Mouse (Mus musculus): ENCODE measurements around the gene Cpa1.

Gene Cpa1

DNA sequence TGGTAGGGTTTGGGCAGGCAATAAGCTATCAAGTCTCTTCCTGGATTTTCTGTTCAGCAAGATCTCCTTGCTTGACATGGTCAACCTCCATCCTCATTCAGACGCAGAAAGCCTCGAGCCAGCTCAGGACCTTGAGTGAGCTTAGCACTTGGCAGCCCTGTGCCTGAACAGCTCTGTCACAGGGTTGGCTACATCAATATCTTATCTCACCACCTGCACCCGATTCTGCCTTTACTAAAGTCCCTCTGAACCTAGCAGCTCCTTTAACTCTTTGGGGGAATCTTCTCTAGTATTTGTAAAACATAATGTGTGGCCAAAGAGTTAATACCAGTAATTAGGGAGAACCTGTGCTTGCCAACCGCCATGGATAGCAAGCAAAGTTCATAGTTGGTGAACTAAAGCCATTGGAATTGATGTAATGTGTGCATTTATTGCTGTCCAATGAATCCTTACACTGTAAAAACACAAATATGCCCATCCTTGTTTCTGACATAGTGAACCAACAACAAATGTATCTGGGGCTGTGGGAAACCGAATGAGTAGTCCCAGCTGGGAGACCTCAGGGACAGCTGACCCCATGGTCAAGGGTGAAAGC is at the start of gene Cpa1:
Gene Cpa1 (plus strand): TSS at position 545 of the 595 bp plus-strand sequence.
- no peak for DNase-seq (ENCODE audit: low read depth, low spot score)

DNA sequence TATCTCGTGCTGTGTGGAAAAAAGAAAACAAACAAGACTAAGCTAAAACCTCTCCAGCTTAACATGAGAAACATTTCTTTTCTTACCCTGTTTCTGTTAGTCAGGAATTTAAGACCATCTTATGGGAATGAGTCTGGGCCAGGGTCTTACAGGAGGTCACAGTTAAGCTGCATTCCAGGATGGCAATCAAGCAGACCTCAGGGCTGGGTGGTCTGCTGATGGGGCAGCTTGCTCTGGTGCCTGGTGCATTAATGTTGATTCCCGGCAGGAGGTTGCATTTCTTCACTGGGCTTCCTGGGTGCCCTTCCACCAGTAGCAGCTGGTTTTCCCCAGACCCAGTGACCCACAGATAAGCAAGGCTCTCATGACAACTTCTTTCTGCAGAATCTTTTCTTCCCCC is 49.2 kb upstream of the Cpa1 start:
- peak; percentile 42 for DNase-seq (ENCODE audit: low read depth, low spot score)

DNA sequence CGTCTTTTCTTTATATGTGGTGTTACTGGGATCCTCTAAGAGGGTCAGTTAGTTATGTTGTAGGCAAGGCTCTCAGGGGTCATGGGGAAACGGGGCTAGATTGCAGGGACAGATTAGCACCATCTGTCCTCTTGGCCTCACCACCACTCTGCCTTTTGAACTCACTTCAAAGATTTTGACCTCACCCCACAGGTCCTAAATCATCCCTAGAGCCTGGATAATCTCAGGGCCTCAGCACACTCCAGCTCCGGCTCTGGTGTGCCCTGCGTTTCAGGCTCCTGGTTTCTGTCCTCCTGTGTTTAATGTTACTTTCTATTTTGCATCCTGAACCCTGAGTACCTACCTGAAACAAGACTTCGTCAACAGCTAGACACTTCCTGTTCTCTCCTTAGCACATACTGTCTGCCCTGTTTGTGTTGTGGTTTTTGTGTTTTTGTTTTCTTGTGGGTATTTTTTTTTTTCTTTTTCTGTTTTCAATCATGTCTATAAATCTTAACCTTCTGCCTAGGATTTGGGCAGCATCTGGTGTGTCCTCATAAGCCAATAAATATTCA is 47.1 kb upstream of the Cpa1 start:
- DNase-seq (ENCODE audit: low read depth, low spot score): peak; percentile 43

DNA sequence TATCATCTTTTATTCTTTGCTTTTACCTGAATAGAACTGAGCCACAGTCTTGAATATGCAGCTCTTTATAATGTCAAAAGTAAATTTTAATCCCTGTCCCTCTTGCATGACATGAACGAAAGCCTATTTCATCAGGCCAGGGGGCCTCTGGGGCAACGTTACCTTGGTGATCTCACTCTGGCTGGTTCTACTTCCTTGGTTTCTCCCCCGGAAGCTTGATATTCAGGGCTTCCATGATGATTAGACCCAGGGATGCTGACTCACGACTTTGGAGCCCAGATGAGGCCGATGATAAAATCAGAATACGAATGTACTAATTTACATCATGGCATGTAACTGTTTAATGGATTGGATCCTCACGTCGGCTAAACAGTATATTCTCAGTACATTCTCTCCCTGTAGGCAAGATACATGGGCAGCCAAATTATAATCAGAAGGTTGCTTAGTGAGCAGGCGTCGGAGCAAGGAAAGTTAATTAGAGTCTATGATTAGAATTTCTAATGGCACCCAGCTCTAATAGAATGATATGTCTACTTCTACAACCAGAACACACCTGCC is 46.5 kb upstream of the Cpa1 start:
- no peak for DNase-seq (ENCODE audit: low read depth, low spot score)

DNA sequence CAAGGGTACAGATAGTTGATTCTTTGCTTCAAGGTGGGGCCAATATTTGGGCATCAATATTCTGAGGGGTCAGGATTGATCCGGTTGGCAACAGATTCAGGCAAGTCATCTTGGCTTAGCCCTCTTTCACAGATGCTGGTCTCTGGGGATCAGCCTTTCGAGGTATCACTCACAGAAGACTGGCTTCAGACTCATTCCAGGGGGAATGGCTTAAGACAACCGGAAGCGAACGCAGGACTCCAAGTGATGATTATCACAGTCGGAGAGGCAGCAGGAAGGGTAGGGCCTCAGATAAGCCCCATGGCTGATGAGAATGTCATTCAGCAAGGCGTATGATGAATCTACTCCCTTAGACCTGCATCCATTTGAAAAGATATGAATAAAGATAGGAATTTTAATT is 44.7 kb upstream of the Cpa1 start:
- no peak for DNase-seq (ENCODE audit: low read depth, low spot score)

DNA sequence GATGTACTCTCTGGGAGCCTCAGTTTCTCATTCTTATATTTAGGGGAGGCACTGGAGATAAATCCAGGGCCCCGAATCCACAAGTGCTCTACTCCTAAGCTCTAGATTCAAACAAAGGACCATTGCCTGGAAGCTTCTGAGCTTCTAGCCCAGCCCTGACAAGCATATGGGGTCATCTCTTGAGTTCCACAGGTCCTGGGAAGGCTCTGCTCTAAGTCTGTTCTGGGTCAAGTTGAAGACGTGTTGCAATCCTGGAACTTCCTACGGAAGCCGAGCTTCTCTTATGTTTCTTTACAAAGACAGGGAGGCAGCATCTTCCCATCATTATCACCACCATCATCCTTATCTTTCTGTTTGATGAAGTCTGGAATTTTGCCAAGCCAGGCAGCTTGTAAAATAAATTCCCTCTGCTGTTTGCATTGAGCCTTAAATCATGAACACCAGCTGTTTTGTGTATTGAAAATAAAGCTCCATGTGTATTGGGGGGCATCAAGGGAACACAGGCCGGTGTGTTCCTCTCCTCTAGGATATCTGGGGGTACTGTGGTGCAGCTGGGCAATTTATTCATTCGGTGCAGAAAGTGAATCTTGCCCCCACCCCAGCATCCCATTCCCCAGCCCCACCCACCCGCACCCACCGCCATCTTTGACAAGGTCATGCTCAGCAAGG is 42.7 kb upstream of the Cpa1 start:
- no peak for DNase-seq (ENCODE audit: low read depth, low spot score)

DNA sequence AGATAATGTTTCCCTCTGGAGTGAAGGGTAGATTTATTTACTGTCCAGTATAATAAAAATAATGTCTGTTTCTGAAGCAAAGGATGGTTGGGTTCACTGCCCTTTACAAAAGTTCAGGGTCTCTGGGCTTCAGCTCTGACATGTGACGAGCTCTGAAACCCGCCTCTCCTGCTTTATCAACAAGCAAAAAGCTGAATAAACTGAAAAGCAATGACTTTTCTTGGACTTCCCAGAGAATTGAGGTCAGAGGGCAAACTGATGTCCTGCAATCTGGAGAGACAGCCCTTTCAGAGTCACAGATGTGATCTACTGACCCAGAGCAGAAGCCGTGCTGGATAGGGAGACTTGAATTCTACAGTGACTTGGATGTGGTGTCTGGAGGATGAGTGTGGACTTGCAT is 39.0 kb upstream of the Cpa1 start:
- DNase-seq (ENCODE audit: low read depth, low spot score): no peak

DNA sequence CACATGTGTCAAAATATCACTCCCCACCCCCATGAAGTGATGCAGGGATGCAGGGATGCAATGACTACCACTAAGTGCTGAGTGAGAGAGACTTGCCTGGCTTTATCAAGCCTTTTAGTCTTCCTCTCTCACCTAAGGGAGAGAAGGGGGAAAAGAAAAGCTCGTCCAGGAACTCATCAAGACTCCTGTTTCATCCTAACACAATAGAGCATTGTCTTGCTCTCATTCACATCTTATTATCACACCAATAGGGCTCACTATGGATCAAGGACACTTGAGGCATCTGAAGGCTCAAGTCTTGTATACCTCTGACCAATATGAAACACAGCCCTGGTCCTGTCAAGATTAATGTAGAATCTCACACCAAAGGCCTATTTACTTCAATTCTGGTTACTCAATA is 38.0 kb upstream of the Cpa1 start:
- DNase-seq (ENCODE audit: low read depth, low spot score): no peak

DNA sequence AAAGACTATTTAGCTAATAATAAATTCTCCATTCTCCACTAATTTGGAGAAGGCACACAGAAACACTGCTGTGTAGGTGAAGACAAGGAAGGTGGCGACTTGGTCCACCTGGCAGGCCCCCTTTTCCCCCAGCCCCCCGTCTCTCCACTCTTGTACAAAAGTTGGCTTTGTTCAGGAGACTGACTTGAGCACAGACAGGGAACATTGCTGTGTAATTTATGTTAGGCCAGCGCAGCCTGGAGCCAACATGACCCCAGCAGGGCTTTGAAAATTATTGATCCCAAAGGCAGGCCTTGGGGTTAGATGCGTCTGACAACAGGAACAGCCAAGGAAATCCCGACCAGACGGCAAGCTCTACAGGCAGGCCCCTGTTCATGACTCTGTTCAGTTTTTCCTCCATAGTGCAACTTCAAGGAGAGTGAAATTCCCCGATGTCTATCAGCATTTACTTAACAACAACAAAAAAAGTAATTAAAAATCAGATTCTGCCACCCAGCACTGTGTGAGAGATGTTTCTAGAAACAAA is 34.6 kb upstream of the Cpa1 start:
- peak; percentile 75 for DNase-seq (ENCODE audit: low read depth, low spot score)

DNA sequence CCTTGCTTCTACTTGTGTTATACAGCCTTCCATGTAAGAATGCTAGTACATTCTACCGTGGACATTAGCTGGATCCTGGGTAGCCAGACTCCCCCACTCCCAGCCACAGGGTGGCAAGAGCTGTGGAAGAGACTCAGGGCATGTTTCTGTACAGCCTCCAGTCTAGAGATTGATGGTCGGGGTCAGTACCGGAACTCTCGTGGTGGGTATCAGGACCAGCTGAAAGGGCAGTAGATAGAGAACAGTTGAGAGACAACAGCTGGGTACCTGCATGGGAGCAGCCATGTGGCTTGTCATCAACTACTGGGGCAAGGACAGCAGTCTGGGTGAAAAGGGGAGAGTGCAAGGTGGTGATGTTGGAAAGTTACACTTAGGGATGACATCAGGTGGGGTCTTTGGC is 33.9 kb upstream of the Cpa1 start:
- DNase-seq (ENCODE audit: low read depth, low spot score): no peak

DNA sequence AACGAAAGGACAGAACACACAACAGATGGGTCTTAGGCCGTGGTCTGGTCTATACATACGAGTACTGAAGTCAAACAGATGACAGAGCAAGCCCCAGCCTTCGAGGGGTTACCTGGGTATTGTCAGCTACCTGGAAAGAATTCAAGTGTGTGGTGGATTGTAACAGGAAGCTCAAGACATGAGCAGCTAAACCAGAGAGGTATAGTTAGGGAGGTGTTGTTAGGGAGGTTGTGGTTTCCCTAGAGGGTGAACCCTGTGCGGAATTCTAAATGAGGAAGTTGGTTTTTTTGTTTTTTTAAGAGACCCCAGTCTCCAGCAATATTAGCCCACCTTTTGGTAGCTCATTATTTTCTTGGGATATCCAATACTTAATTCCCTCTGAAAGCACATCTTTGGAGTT is 33.3 kb upstream of the Cpa1 start:
- no peak for DNase-seq (ENCODE audit: low read depth, low spot score)

DNA sequence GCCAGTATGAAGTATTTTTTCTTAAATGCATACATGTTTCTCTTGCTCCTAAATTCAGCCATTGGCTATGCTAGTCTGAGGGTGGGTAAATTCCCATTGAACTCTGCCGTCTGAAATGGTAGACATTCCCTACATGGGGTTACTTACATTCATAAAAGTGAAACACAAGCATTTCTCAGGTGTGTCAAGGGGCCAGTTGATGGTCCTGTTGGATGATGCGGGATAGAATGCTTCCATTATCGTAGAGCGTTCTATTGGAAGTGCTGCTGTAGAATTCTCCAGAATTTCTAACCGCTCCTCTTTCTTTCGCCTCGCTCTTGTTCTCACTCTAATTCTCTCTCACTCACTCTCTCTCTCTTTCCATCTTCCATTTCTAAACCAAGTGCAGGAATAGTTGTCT is 28.3 kb upstream of the Cpa1 start, which contains the start of gene Cpa5:
Gene Cpa5 (plus strand): TSS at position 301 of the 400 bp plus-strand sequence.
- no peak for DNase-seq (ENCODE audit: low read depth, low spot score)

DNA sequence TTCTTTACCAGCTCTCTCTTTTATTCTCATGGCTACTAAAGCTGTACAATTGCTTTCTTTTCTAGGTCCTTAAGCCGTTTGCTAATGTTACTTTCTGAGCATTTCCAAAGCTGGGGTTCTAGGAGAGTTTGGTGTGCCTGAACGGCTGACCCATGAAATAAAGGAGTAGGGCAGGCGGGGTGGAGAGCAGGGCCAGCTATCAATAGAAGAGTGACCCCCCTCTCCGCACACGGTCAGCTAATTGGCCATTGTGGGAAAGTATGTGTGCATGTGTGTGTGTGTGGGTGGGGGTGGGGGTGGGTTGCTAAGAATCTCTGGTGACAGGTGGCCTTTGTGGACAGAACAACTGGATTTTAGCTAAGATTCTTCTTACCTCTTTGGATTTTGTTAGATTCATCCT is 27.8 kb upstream of the Cpa1 start:
- no peak for DNase-seq (ENCODE audit: low read depth, low spot score)

DNA sequence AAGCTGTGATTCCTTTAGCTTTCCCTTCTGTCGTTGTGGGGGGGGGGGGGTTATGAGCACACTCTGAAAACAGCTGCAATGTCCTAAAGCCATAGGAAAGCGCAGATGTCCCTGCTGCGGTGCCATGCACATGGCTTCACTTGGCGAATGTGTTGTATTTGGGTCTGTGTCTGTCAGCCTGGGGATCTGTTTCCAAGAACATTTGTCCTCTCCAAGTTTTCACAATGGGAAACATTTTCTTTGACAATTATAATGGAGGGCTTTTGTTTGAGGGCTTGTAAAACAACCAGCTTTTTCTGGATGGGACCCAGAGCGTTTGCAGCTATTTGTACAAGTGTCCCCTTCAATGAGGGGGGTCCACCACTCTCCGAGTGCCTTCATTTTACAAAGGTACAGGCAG is 24.8 kb upstream of the Cpa1 start:
- DNase-seq (ENCODE audit: low read depth, low spot score): no peak

DNA sequence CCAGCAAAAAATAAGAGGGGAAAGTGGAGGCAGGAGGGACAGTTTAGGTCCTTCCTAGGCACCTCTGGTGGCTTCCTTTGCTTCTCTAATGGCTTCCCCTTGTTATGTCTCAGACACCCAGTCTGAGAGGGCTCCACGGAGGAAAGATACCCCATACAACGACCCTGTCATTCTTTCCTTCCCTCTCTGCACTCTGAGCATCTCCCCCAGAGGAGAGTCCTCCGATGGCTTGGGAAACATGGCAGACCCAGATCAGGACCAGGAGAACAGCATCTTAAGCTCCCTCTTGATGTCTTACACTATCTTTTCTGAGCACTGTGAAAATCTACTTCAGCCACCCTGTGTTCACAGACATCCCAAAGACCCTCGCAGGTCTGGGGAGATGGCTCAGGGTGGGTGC is 23.3 kb upstream of the Cpa1 start:
- no peak for DNase-seq (ENCODE audit: low read depth, low spot score)

DNA sequence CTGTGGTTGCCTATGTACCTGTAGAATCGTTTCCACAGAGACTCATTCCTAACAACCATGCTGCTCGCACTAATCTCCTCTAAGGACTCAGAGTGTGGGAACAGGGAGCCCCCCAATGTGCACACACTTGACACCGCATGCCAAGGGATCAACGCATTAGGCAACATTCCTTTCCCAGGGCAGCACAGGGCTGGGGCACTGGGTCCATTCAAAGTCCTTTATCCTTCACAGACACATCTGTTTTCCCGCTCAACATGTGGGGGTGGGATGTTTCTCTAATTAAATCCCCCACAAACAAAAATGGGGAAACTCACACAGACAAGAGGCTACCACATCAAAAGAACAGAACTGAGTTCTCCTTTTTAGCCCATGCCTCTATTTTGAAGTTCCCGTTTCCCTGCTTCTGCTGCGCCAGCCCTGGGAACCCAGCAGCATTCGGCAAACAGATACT is 22.5 kb upstream of the Cpa1 start:
- DNase-seq (ENCODE audit: low read depth, low spot score): peak; percentile 77

DNA sequence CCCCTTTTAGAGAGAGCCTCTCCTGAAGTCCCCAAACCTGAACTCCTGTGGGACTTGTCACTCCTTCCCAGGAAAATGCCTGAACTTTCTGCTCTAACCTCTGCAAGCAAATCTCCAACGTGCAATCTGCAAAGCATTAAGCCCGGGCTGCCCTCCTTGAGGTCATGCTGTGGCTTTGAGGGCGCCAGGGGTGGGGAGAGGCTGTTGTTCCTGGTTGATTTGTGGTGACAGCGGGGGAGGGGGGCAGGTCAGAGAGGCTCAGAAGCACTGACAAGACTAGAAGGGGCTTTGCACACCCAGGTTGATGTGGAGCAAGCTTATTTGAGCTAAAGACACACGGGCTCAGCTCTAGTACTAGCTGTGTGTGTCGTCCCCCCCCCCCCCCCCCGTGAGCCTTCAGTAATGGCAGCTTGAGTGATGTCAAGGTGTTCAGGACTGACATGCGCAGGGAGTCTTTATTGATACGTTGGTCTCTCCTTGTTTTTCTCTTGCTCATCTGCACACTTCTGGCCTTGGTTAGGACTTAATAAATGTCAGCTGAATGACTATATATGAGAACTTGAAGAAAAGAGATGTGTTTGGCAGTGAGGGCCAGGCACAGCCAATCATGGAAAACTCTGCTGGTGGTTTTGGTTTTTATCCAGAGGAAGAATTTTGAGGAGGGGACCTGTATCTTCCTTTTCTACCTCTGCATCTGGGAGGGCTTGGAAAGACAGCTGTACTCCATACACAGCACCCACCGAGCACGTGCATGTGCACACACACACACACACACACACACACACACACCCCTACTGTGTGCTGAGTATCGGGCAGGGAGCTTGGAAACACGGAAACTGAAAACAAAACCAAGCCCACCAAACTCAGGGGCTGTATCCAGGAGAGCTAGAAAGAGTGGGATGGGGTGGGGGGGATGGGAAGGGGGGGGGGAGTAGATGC is 21.7 kb upstream of the Cpa1 start:
- DNase-seq (ENCODE audit: low read depth, low spot score): peak; percentile 78

DNA sequence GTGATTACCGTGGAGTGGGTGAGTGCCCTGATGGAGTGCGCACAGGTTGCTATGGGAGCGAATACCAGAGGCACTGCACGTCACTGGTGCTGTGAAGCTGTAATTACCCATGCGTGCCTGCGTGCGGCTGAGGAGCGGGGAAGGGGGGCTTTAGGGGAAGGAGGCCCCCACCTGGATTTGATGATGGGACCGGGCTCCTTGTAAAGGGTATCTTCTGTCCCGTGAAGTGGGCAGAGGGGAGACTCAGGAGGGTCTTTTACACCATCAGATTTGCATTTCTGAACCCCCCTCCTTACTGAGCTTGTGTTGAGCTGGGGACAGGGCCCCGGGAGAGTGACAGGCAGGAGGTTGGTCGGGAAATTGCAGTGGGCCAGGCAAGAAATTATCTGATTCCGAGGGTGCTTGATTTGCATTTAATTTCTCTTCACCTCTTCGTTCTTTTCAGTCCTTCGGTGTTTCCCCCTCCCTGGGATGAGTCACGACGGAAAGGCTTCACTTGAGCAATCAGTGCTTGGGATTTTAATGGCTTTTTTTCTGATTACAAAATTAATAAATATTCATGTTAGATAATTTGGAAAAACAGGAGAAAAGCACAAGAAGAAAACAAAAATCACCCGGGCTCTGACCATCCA is 20.9 kb upstream of the Cpa1 start:
- DNase-seq (ENCODE audit: low read depth, low spot score): peak; percentile 64

DNA sequence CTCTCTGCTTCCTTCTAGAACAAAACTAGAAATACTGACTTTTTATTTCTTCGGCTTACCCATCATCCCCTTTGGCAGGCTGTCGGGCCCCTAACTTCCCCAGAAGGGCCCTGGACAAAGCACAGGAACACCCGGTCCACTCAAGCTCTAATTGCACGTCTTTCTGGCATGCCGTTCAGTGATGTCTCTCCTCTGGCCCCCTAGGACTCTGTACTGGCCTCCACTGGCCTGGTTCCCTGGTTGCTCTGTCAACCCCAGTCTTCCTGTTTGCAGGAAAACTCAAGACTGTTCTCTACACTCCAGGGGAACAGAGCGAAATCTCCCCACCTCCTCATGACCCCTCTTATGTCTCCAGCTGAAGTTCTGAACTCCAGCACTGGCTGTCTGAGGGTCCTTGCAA is 20.3 kb upstream of the Cpa1 start:
- DNase-seq (ENCODE audit: low read depth, low spot score): no peak

DNA sequence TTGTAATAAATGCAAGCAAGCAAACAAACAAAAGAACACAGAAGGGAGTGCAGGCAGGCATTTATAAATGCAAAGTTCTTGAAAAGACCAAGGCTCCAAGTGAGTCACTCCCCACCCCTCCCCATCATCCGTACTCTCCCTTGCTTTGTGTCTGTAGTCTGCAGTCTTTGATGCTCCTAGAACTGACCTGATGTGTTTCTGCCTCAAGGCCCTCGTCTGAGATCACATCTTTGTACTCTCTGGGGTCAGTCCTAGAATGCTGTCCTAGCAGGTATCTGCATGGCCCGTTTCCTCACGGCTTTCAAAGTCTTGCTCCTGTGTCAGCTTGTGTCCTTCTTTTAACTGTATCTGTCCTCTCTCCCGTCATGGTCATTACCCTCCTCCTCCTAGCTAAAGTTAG is 19.4 kb upstream of the Cpa1 start:
- no peak for DNase-seq (ENCODE audit: low read depth, low spot score)

DNA sequence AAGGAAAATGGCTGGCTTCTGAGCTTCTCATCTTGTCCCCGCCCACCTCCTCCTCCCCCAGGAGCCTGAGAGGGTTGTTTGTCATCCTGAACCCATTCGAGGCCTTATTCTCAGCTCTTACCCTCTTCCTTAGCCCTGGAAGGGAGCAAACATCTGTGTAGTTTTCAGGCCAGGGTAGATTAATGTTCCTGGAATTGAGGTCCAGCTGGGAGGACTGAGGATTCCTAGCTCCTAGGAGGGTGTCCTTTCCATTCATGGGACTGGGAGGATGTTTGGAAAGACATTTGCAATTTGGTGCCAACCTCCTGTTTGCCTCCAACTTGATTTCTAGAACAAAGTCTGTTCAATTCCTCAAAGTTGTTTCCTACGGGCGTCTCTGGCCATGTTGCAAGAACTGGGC is 18.4 kb upstream of the Cpa1 start:
- no peak for DNase-seq (ENCODE audit: low read depth, low spot score)
